ENCODE assay signal across 16 mouse cellular contexts in genomic region chr13:54475702-54476101, GRCm38 (mm10). TPM values are rescaled to one million over a fixed set of nuclear protein-coding genes. Genes with fewer than 3 reads are reported as not detected.
DNase-seq lines count a peak whose midpoint lies in the region; ATAC-seq and TF ChIP-seq lines count a peak whose summit lies in the region.
"Had no signal": no experiment of that assay in that cellular context is flagged by ENCODE, and none has a peak within 500 bp of the region (broad histone marks: within the 10 kb centered on the region; RNA-seq: fewer than 3 reads in every experiment).

No protein-coding gene starts in this region.

- peak overlapping the region in 1 of 2 experiments; percentile 15; a peak in 1 of 4 replicates for H3K4me3 ChIP-seq in MEL (ENCODE audit: control insufficient read depth in 1 of 2, insufficient read depth in 1 of 2, low read depth in 2 of 2, low read length in 2 of 2)
- H3K4me3 ChIP-seq in spleen, adult 2 months (ENCODE audit: extremely low read depth, insufficient read depth, insufficient read length) = no peak overlapping the region
- no peak overlapping the region for H3K4me3 ChIP-seq in stomach, postnatal 0 days (ENCODE audit: low read depth, low read length)
- H3K4me3 ChIP-seq: gastrocnemius, adult 2 months; heart, embryonic 15.5 days; intestine, embryonic 15.5 days had no signal

- no peaks in the 10 kb centered on the region for H3K9me3 ChIP-seq in MEL (replicated peaks; ENCODE audit: insufficient read depth, low read length)
- no peaks in the 10 kb centered on the region for H3K9me3 ChIP-seq in stomach, postnatal 0 days (ENCODE audit: control insufficient read depth, low read length)
- H3K9me3 ChIP-seq: intestine, embryonic 15.5 days had no signal

- H3K9ac ChIP-seq in MEL (ENCODE audit: control insufficient read depth, low read depth, low read length, poor library complexity, severe bottlenecking) = peak overlapping the region; percentile 52
- no peak overlapping the region for H3K9ac ChIP-seq in stomach, postnatal 0 days (ENCODE audit: low read length)
- H3K9ac ChIP-seq: heart, embryonic 15.5 days; intestine, embryonic 15.5 days had no signal

- no peak overlapping the region for H3K4me2 ChIP-seq in stomach, postnatal 0 days (replicated peaks; ENCODE audit: low read depth)
- H3K4me2 ChIP-seq: heart, embryonic 15.5 days; intestine, embryonic 15.5 days had no signal

- no peak for TF ChIP-seq CTCF in MEL (IDR thresholded peaks at IDR 0.05 in 2 of 3, conservative IDR thresholded peaks at IDR 0.05 in 1 of 3; ENCODE audit: control insufficient read depth in 1 of 3, insufficient read depth in 1 of 3, low read depth in 2 of 3, low read length in 3 of 3, poor library complexity in 1 of 3, severe bottlenecking in 1 of 3)
- no peak for TF ChIP-seq CTCF in spleen, adult 2 months (IDR thresholded peaks at IDR 0.05; ENCODE audit: extremely low read depth, insufficient read depth, insufficient read length, insufficient replicate concordance)
- no peak for TF ChIP-seq CTCF in stomach, postnatal 0 days (IDR thresholded peaks at IDR 0.05; ENCODE audit: low read depth)

- ATAC-seq in stomach, postnatal 0 days (ENCODE audit: low FRiP score, low TSS enrichment) = no peak
- ATAC-seq: forebrain, embryonic 16.5 days; intestine, embryonic 15.5 days had no signal

- DNase-seq in adrenal gland, postnatal 14 days = peak; percentile 11
- no peak for DNase-seq in adrenal gland, postnatal 36 days
- peak; percentile 93 for DNase-seq in MEL (ENCODE audit: low read depth, low spot score)
- DNase-seq in lung, postnatal 25 days (ENCODE audit: low spot score) = peak; percentile 23
- peak; percentile 53 to 59 for DNase-seq in spleen, adult 2 months (ENCODE audit: low read depth in 1 of 2, low spot score in 2 of 2)
- DNase-seq in ovary, postnatal 36 days (ENCODE audit: low spot score) = no peak
- no peak for DNase-seq in layer of hippocampus, adult 18-20 months (ENCODE audit: low spot score in 2 of 2)
- no peak for DNase-seq in stomach, postnatal 0 days (ENCODE audit: low spot score)
- DNase-seq: cerebellum, postnatal 10 days; gastrocnemius, adult 2 months; liver; midbrain, embryonic 14.5 days had no signal

- WGBS in spleen, adult 2 months = 16% methylated on average over 5 of the region's 5 CpGs
- WGBS in stomach, postnatal 0 days = 71% methylated on average over 5 of the region's 5 CpGs

- no peak for TF ChIP-seq RAD21 in MEL (IDR thresholded peaks at IDR 0.05; ENCODE audit: low read depth, low read length)

- no peak for TF ChIP-seq EP300 in MEL (IDR thresholded peaks at IDR 0.05; ENCODE audit: low read depth in 1 of 2, low read length in 2 of 2)
- no peak for TF ChIP-seq EP300 in stomach, postnatal 0 days (optimal IDR thresholded peaks at IDR 0.05)

- TF ChIP-seq POLR2A in MEL (IDR thresholded peaks at IDR 0.05; ENCODE audit: control insufficient read depth in 1 of 2, insufficient read depth in 1 of 2, low read depth in 1 of 2, low read length in 2 of 2, poor library complexity in 1 of 2) = peak in 1 of 2 experiments; percentile 57; a peak in 2 of 4 replicates
- no peak for TF ChIP-seq POLR2A in spleen, adult 2 months (IDR thresholded peaks at IDR 0.05; ENCODE audit: low read depth, low read length)

- peak overlapping the region; percentile 68 for H3K27ac ChIP-seq in MEL (ENCODE audit: control insufficient read depth, low read depth, low read length)
- no peak overlapping the region for H3K27ac ChIP-seq in spleen, adult 2 months (ENCODE audit: insufficient read depth, low read length)
- H3K27ac ChIP-seq in stomach, postnatal 0 days (replicated peaks) = no peak overlapping the region
- H3K27ac ChIP-seq: gastrocnemius, adult 2 months; heart, embryonic 15.5 days; intestine, embryonic 15.5 days; kidney, postnatal 0 days had no signal

- H3K4me1 ChIP-seq in MEL (ENCODE audit: control insufficient read depth in 1 of 2, insufficient read depth in 2 of 2, low read length in 2 of 2) = peaks cover 0 to 9% of the 10 kb centered on the region in 2 experiments; a peak in 2 of 4 replicates
- no peaks in the 10 kb centered on the region; the same call in 1 of the 2 replicates for H3K4me1 ChIP-seq in spleen, adult 2 months (ENCODE audit: control insufficient read depth, insufficient read depth, insufficient read length)
- H3K4me1 ChIP-seq in stomach, postnatal 0 days (replicated peaks; ENCODE audit: control insufficient read depth, insufficient read depth) = no peaks in the 10 kb centered on the region
- H3K4me1 ChIP-seq: heart, embryonic 15.5 days; intestine, embryonic 15.5 days had no signal

- H3K27me3 ChIP-seq in MEL (ENCODE audit: control insufficient read depth in 1 of 2, insufficient read depth in 2 of 2, low read length in 2 of 2) = no peaks in the 10 kb centered on the region
- H3K27me3 ChIP-seq in spleen, adult 2 months (ENCODE audit: control insufficient read depth, insufficient read depth, low read length) = no peaks in the 10 kb centered on the region
- H3K27me3 ChIP-seq in stomach, postnatal 0 days (ENCODE audit: control insufficient read depth, insufficient read depth, low read length) = no peaks in the 10 kb centered on the region
- H3K27me3 ChIP-seq: heart, embryonic 15.5 days; intestine, embryonic 15.5 days had no signal

- H3K36me3 ChIP-seq in MEL (ENCODE audit: control insufficient read depth in 1 of 2, insufficient read depth in 2 of 2, low read length in 2 of 2) = peaks cover 0 to 6% of the 10 kb centered on the region in 2 experiments; a peak in 2 of 4 replicates
- H3K36me3 ChIP-seq in spleen, adult 2 months (ENCODE audit: control insufficient read depth, insufficient read depth, low read length) = no peaks in the 10 kb centered on the region
- H3K36me3 ChIP-seq in stomach, postnatal 0 days (ENCODE audit: control insufficient read depth, insufficient read depth, low read length) = no peaks in the 10 kb centered on the region
- H3K36me3 ChIP-seq: heart, embryonic 15.5 days; intestine, embryonic 15.5 days had no signal

- H3K79me2 ChIP-seq in MEL (ENCODE audit: control insufficient read depth, insufficient read depth, low read length, poor library complexity) = no peaks in the 10 kb centered on the region

TF ChIP-seq in MEL, 35 proteins besides CTCF, POLR2A, EP300 and RAD21:
- TF ChIP-seq TBP (IDR thresholded peaks at IDR 0.05; ENCODE audit: low read depth, low read length) = no peak
- no peak for TF ChIP-seq GABPA (IDR thresholded peaks at IDR 0.05; ENCODE audit: low read depth, low read length)

RNA-seq across cellular contexts. Expression of gene Thoc3, which starts 7.1 kb away (rescaled TPM):
- total RNA-seq in adrenal gland, postnatal 14 days (2021) = 46.3 and 53.7 TPM in 2 replicates
- 10 to 100 TPM; 43.0 to 47.3 TPM for total RNA-seq in adrenal gland, postnatal 36 days (2021)
- total RNA-seq in MEL (2012; rRNA removed) = 89.6 and 94.0 TPM in 2 replicates
- polyA plus RNA-seq in MEL (2012; ENCODE audit: insufficient read depth in 1 of 2, insufficient read length in 2 of 2, low read depth in 1 of 2, low replicate concordance in 2 of 2, missing spikeins in 1 of 2) = 100 to 1,000 TPM in 1 of 2 experiments, not detected in 1; 109 TPM
- 21.0 and 38.9 TPM in 2 replicates for polyA plus RNA-seq in spleen, adult 2 months (2012; rRNA removed)
- total RNA-seq in layer of hippocampus, adult 18-20 months (2021) = 10 to 100 TPM; 27.9 to 41.2 TPM
- 50.0 and 52.4 TPM in 2 replicates for polyA plus RNA-seq in stomach, postnatal 0 days (2015; fragmentation: Nextera tagmentation; extraction: Ambion mirVana)

RNA-seq across cellular contexts. Expression of gene Simc1, which starts 27.9 kb away (rescaled TPM):
- 12.2 and 12.7 TPM in 2 replicates for total RNA-seq in adrenal gland, postnatal 14 days (2021)
- 10 to 100 TPM; 12.8 to 19.5 TPM for total RNA-seq in adrenal gland, postnatal 36 days (2021)
- 4.9 and 5.6 TPM in 2 replicates for total RNA-seq in MEL (2012; rRNA removed)
- 10 to 100 TPM in 1 of 2 experiments, not detected in 1; 11.9 TPM for polyA plus RNA-seq in MEL (2012; ENCODE audit: insufficient read depth in 1 of 2, insufficient read length in 2 of 2, low read depth in 1 of 2, low replicate concordance in 2 of 2, missing spikeins in 1 of 2)
- 6.7 and 7.3 TPM in 2 replicates for polyA plus RNA-seq in spleen, adult 2 months (2012; rRNA removed)
- total RNA-seq in layer of hippocampus, adult 18-20 months (2021) = 10 to 100 TPM; 15.2 to 16.0 TPM
- polyA plus RNA-seq in stomach, postnatal 0 days (2015; fragmentation: Nextera tagmentation; extraction: Ambion mirVana) = 2.6 and 2.8 TPM in 2 replicates

Comparison
In these comparisons a context has a peak if more than half of its experiments do, and no peak if none do; other contexts are left out.
1. DNase-seq: peak in adrenal gland, postnatal 14 days (single experiment), MEL (single experiment), lung, postnatal 25 days (single experiment) and spleen, adult 2 months (2 of 2); none in adrenal gland, postnatal 36 days (0 of 2), ovary, postnatal 36 days (single experiment), layer of hippocampus, adult 18-20 months (0 of 2) and stomach, postnatal 0 days (single experiment).